Mouse (Mus musculus) MEL (cell line): ENCODE results near the gene Sntg2. TPM values are rescaled to one million over a fixed set of nuclear protein-coding genes. Genes with fewer than 3 reads are reported as not detected.

Experiments
- DNase-seq: peaks from one replicate; pipeline ENCODE4 v3.0.0; 2011; ENCODE audit warnings: low read depth, low spot score
- H3K27ac ChIP-seq: 2 replicates; pipeline ENCODE4 v1.5.1; 2012; ENCODE audit warnings: low read depth, mild to moderate bottlenecking, control low read depth, low read length, moderate library complexity; ENCODE audit not compliant: control insufficient read depth
- H3K27me3 ChIP-seq, 2 experiments: fragments of 150-350 bp in 1 of 2; sonication (generic) in 1 of 2; 2 replicates each; pipeline ENCODE4 v1.6.1; 2012; ENCODE audit warnings: low read length in 2 of 2, mild to moderate bottlenecking in 2 of 2, improper control_type of control experiment in 1 of 2, moderate library complexity in 1 of 2; ENCODE audit not compliant: insufficient read depth in 2 of 2, control insufficient read depth in 1 of 2
- H3K36me3 ChIP-seq, 2 experiments: 2 replicates each; pipeline ENCODE4 v1.6.1; 2012 to 2014; ENCODE audit warnings: low read length in 2 of 2, improper control_type of control experiment in 1 of 2, inconsistent platforms in 1 of 2, mild to moderate bottlenecking in 1 of 2; ENCODE audit not compliant: insufficient read depth in 2 of 2, control insufficient read depth in 1 of 2
- H3K4me1 ChIP-seq, 2 experiments: fragments of 150-350 bp in 1 of 2; sonication (generic) in 1 of 2; 2 replicates each; pipeline ENCODE4 v1.6.1; 2012; ENCODE audit warnings: low read length in 2 of 2, improper control_type of control experiment in 1 of 2, mild to moderate bottlenecking in 1 of 2; ENCODE audit not compliant: insufficient read depth in 2 of 2, control insufficient read depth in 1 of 2
- H3K4me3 ChIP-seq, 2 experiments: fragments of 150-350 bp in 1 of 2; sonication (generic) in 1 of 2; 2 replicates each; pipeline ENCODE4 v1.5.1; 2012; ENCODE audit warnings: low read depth in 2 of 2, low read length in 2 of 2, mild to moderate bottlenecking in 2 of 2, moderate library complexity in 2 of 2, control low read depth in 1 of 2, improper control_type of control experiment in 1 of 2; ENCODE audit not compliant: control insufficient read depth in 1 of 2, insufficient read depth in 1 of 2
- H3K79me2 ChIP-seq: 2 replicates; pipeline ENCODE4 v1.6.1; 2012; ENCODE audit warnings: mild to moderate bottlenecking, low read length, moderate library complexity; ENCODE audit not compliant: control insufficient read depth, poor library complexity, insufficient read depth
- H3K9ac ChIP-seq: 2 replicates; pipeline ENCODE4 v1.6.1; 2012; ENCODE audit warnings: low read depth, mild to moderate bottlenecking, control low read depth, low read length, moderate library complexity; ENCODE audit not compliant: control insufficient read depth, poor library complexity, severe bottlenecking
- H3K9me3 ChIP-seq: fragments of 150-350 bp; sonication (generic); replicated peaks from 2 replicates; pipeline ENCODE4 v1.6.1; 2012; ENCODE audit warnings: mild to moderate bottlenecking, low read length, improper control_type of control experiment, moderate library complexity; ENCODE audit not compliant: insufficient read depth
- BHLHE40 ChIP-seq: IDR thresholded peaks from 2 replicates; pipeline ENCODE4 v1.6.1; 2012; ENCODE audit warnings: low read depth, mild to moderate bottlenecking, inconsistent platforms, low read length, improper control_type of control experiment, borderline replicate concordance
- CHD2 ChIP-seq: IDR thresholded peaks from 2 replicates; pipeline ENCODE4 v1.6.1; 2011; ENCODE audit warnings: low read length, improper control_type of control experiment
- CTCF ChIP-seq, 3 experiments: IDR thresholded peaks in 2 of 3; conservative IDR thresholded peaks in 1 of 3; 2 replicates each; pipeline ENCODE4 v1.5.1; 2011 to 2012; ENCODE audit warnings: low read length in 3 of 3, low read depth in 2 of 3, mild to moderate bottlenecking in 2 of 3, improper control_type of control experiment in 1 of 3, inconsistent platforms in 1 of 3, mixed read lengths in 1 of 3, moderate library complexity in 1 of 3; ENCODE audit not compliant: control insufficient read depth in 1 of 3, insufficient read depth in 1 of 3, poor library complexity in 1 of 3, severe bottlenecking in 1 of 3
- EP300 ChIP-seq, 2 experiments: IDR thresholded peaks; 2 replicates each; pipeline ENCODE4 v1.6.1; 2011; ENCODE audit warnings: improper control_type of control experiment in 2 of 2, low read length in 2 of 2, low read depth in 1 of 2, mild to moderate bottlenecking in 1 of 2
- ETS1 ChIP-seq: IDR thresholded peaks from 2 replicates; pipeline ENCODE4 v1.6.1; 2012; ENCODE audit warnings: low read depth, mild to moderate bottlenecking, inconsistent platforms, low read length, improper control_type of control experiment, moderate library complexity
- GABPA ChIP-seq: IDR thresholded peaks from 2 replicates; pipeline ENCODE4 v1.6.1; 2012; ENCODE audit warnings: low read depth, mild to moderate bottlenecking, inconsistent platforms, low read length, improper control_type of control experiment, moderate library complexity
- GATA1 ChIP-seq: IDR thresholded peaks from 2 replicates; pipeline ENCODE4 v1.6.1; 2011; ENCODE audit warnings: low read depth, low read length, improper control_type of control experiment
- HCFC1 ChIP-seq: IDR thresholded peaks from 2 replicates; pipeline ENCODE4 v1.6.1; 2012; ENCODE audit warnings: low read depth, mild to moderate bottlenecking, inconsistent platforms, low read length, improper control_type of control experiment, moderate library complexity
- JUND ChIP-seq: IDR thresholded peaks from 2 replicates; pipeline ENCODE4 v1.6.1; 2011; ENCODE audit warnings: low read depth, mild to moderate bottlenecking, improper control_type of control experiment, low read length
- KAT2A ChIP-seq: conservative IDR thresholded peaks from 2 replicates; pipeline ENCODE4 v1.6.1; 2012; ENCODE audit warnings: low read depth, low read length, improper control_type of control experiment, inconsistent platforms
- MAFK ChIP-seq: IDR thresholded peaks from 2 replicates; pipeline ENCODE4 v1.6.1; 2011; ENCODE audit warnings: low read depth, mild to moderate bottlenecking, low read length, improper control_type of control experiment, borderline replicate concordance
- MAX ChIP-seq: IDR thresholded peaks from 2 replicates; pipeline ENCODE4 v1.6.1; 2011; ENCODE audit warnings: low read length, improper control_type of control experiment
- MAZ ChIP-seq: IDR thresholded peaks from 2 replicates; pipeline ENCODE4 v1.6.1; 2012; ENCODE audit warnings: low read depth, mild to moderate bottlenecking, inconsistent platforms, low read length, improper control_type of control experiment
- MEF2A ChIP-seq: IDR thresholded peaks from 2 replicates; pipeline ENCODE4 v1.6.1; 2014; ENCODE audit warnings: low read depth, mild to moderate bottlenecking, inconsistent platforms, low read length, improper control_type of control experiment; ENCODE audit not compliant: poor library complexity, insufficient replicate concordance, severe bottlenecking; ENCODE audit errors: extremely low read depth
- MXI1 ChIP-seq: IDR thresholded peaks from 2 replicates; pipeline ENCODE4 v1.6.1; 2011; ENCODE audit warnings: mild to moderate bottlenecking, low read depth, low read length, improper control_type of control experiment
- MYB ChIP-seq: IDR thresholded peaks from 2 replicates; pipeline ENCODE4 v1.6.1; 2011; ENCODE audit warnings: mild to moderate bottlenecking, low read depth, low read length, improper control_type of control experiment
- NRF1 ChIP-seq: IDR thresholded peaks from 2 replicates; pipeline ENCODE4 v1.6.1; 2014; ENCODE audit warnings: low read depth, mild to moderate bottlenecking, inconsistent platforms, low read length, improper control_type of control experiment, moderate library complexity; ENCODE audit not compliant: poor library complexity, insufficient read depth, severe bottlenecking
- POLR2AphosphoS2 ChIP-seq: IDR thresholded peaks from 2 replicates; pipeline ENCODE4 v1.6.1; 2011; ENCODE audit warnings: low read length, improper control_type of control experiment
- POLR2AphosphoS5 ChIP-seq: IDR thresholded peaks from 2 replicates; pipeline ENCODE4 v1.6.1; 2012; ENCODE audit warnings: low read depth, borderline replicate concordance, mild to moderate bottlenecking, inconsistent platforms, low read length, moderate library complexity, mixed read lengths
- RAD21 ChIP-seq: IDR thresholded peaks from 2 replicates; pipeline ENCODE4 v1.6.1; 2011; ENCODE audit warnings: mild to moderate bottlenecking, low read depth, low read length, improper control_type of control experiment
- RCOR1 ChIP-seq: IDR thresholded peaks from 2 replicates; pipeline ENCODE4 v1.6.1; 2012; ENCODE audit warnings: low read depth, mild to moderate bottlenecking, inconsistent platforms, low read length, improper control_type of control experiment
- SIN3A ChIP-seq: IDR thresholded peaks from 2 replicates; pipeline ENCODE4 v1.6.1; 2012; ENCODE audit warnings: low read length, improper control_type of control experiment, inconsistent platforms
- SMC3 ChIP-seq: IDR thresholded peaks from 2 replicates; pipeline ENCODE4 v1.6.1; 2011; ENCODE audit warnings: low read depth, low read length, improper control_type of control experiment
- TBP ChIP-seq: IDR thresholded peaks from 2 replicates; pipeline ENCODE4 v1.8.0; 2011; ENCODE audit warnings: low read depth, low read length, improper control_type of control experiment
- UBTF ChIP-seq: IDR thresholded peaks from 2 replicates; pipeline ENCODE4 v1.6.1; 2012; ENCODE audit warnings: low read depth, mild to moderate bottlenecking, inconsistent platforms, low read length, improper control_type of control experiment, moderate library complexity, borderline replicate concordance; ENCODE audit not compliant: insufficient read depth
- USF2 ChIP-seq, 2 experiments: IDR thresholded peaks; 2 replicates each; pipeline ENCODE4 v1.6.1; 2011 to 2012; ENCODE audit warnings: improper control_type of control experiment in 2 of 2, low read length in 2 of 2, borderline replicate concordance in 1 of 2, inconsistent platforms in 1 of 2, low read depth in 1 of 2, mild to moderate bottlenecking in 1 of 2; ENCODE audit not compliant: insufficient read depth in 1 of 2
- ZC3H11A ChIP-seq: IDR thresholded peaks from 2 replicates; pipeline ENCODE4 v1.6.1; 2012; ENCODE audit warnings: low read depth, mild to moderate bottlenecking, inconsistent platforms, low read length, improper control_type of control experiment
- ZKSCAN1 ChIP-seq: IDR thresholded peaks from 2 replicates; pipeline ENCODE4 v1.6.1; 2012; ENCODE audit warnings: low read depth, mild to moderate bottlenecking, inconsistent platforms, low read length, improper control_type of control experiment, moderate library complexity
- polyA plus RNA-seq, 2 experiments: library from polyadenylated mRNA; stranded (reverse) in 1 of 2; unstranded in 1 of 2; fragments of >175 nt in 1 of 2; fragments of >200 nt in 1 of 2; gene quantifications; 2 replicates each; pipeline versions ENCODE4 v1.2.1 to v1.2.4; 2012; ENCODE audit warnings: low replicate concordance in 2 of 2, low read depth in 1 of 2; ENCODE audit not compliant: insufficient read length in 2 of 2, insufficient read depth in 1 of 2, missing spikeins in 1 of 2
- total RNA-seq: library from RNA; depleted of rRNA; stranded (reverse); fragments of 300-350 nt; gene quantifications from 2 replicates; pipeline ENCODE4 v1.2.3, GENCODE M21; 2012

Gene Sntg2
- total and polyA plus RNA-seq, 3 experiments: not detected

DNA sequence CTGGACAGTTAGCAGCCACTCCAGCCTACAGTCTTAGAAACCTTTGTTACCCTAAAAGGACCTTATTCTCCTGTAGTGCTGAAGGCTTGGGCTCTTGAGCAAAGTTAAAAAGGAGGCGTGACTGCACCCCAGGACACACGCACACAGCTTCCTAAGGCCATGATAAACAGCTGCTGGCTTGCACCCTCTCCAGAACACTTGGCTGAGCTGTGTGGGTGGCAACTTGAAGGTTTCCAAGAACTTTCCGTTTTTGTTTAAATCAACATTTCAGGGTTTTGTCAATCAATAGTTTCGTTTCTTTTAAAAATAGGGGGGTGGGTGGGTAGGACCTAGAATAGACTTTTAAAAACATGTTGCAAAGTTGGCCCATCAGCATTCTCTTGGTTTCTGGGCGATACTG lies 882 bp downstream of the Sntg2 start:
- Histone ChIP-seq H3K9me3 (no peaks in the 10 kb centered on the region), H3K27ac (no peak overlapping the region), H3K4me3 (no peak overlapping the region), H3K4me1 (no peaks in the 10 kb centered on the region), H3K27me3 (no peaks in the 10 kb centered on the region), H3K9ac (no peak overlapping the region), H3K79me2 (no peaks in the 10 kb centered on the region), H3K36me3 (no peaks in the 10 kb centered on the region)
- DNase-seq: no peak
- TF ChIP-seq MAZ: no peak
- no peak for TF ChIP-seq RAD21
- no peak for TF ChIP-seq MXI1
- no peak for TF ChIP-seq MAFK
- TF ChIP-seq BHLHE40: no peak
- TF ChIP-seq KAT2A: no peak
- no peak for TF ChIP-seq ZKSCAN1
- TF ChIP-seq TBP: no peak
- no peak for TF ChIP-seq EP300 (IDR thresholded peaks at IDR 0.05; ENCODE audit: low read depth in 1 of 2, low read length in 2 of 2)
- TF ChIP-seq GATA1: no peak
- no peak for TF ChIP-seq SIN3A
- TF ChIP-seq ZC3H11A: no peak

DNA sequence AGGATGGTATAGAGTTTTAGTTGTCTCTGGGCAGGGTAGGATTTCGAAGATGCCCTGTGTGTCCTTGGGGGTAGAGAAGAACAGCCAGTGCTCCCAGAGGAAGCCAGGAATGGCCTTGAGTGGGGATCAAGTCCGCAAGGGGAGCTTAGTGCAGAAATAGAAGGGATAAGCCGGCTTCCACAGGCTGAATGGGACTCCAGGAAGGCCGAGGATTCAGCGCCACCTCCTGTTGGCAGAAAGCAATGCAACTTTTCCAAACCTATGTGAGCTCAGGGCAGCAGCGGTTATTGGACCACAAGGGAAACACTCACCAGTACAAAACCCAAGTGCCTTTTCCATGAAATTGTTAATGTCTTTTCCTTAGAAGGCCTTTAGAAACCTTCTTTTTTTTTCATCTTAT lies 3.4 kb downstream of the Sntg2 start:
- H3K4me3 ChIP-seq: no peak overlapping the region
- H3K27ac ChIP-seq: no peak overlapping the region
- DNase-seq: peak; percentile 5
- no peak overlapping the region for H3K9ac ChIP-seq
- no peaks in the 10 kb centered on the region for H3K4me1 ChIP-seq
- H3K9me3 ChIP-seq: no peaks in the 10 kb centered on the region
- no peaks in the 10 kb centered on the region for H3K27me3 ChIP-seq
- no peaks in the 10 kb centered on the region for H3K36me3 ChIP-seq
- TF ChIP-seq POLR2AphosphoS2 (no peak), MAFK (no peak), ZKSCAN1 (no peak), MYB (no peak), NRF1 (no peak), GABPA (no peak), MEF2A (no peak), GATA1 (no peak), USF2 (IDR thresholded peaks at IDR 0.05; ENCODE audit: borderline replicate concordance in 1 of 2, insufficient read depth in 1 of 2, low read depth in 1 of 2, low read length in 2 of 2) (no peak), RAD21 (peak; percentile 23), RCOR1 (no peak), CTCF (IDR thresholded peaks at IDR 0.05 in 2 of 3, conservative IDR thresholded peaks at IDR 0.05 in 1 of 3; ENCODE audit: control insufficient read depth in 1 of 3, insufficient read depth in 1 of 3, low read depth in 2 of 3, low read length in 3 of 3, poor library complexity in 1 of 3, severe bottlenecking in 1 of 3) (peak; percentile 23 to 46 (median 27); a peak in 3 of 6 replicates), BHLHE40 (no peak), JUND (no peak), ETS1 (no peak), CHD2 (no peak), MAX (no peak), SIN3A (no peak), SMC3 (peak; percentile 28; the same call in 1 of the 2 replicates), UBTF (no peak), ZC3H11A (no peak), POLR2AphosphoS5 (no peak), HCFC1 (no peak)
- no peaks in the 10 kb centered on the region for H3K79me2 ChIP-seq
